ENCODE assay signal across 22 mouse cellular contexts in the genomic region with DNA sequence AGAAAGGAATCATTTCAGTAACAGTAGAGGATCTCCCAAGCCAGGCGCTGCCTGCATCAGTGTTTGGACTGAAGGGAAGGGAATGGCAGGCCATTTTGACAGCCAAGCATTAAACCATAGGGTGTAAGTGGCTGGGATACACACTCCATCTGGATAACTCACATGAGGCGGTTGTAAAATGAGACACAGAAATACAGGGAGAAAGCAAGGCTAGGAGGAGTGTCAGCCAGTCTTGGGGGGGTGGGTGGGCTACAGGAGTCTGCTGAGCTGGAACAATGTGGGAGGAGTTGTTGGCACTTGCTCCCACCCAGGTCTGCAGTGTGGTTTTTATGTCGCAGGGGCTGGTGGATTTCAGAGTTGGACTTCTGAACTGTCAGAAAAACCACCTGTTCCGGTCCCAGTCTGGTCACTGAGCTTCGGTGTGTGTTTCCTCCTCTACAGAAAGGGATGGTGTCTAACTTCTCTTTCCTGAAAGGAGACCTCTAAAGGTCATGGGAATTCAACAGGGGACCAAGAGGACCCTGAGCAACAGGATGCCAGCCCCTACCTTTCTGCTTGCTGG. TPM values are rescaled to one million over a fixed set of nuclear protein-coding genes. Genes with fewer than 3 reads are reported as not detected.
DNase-seq lines count a peak whose midpoint lies in the region; ATAC-seq lines count a peak whose summit lies in the region.
"Had no signal": no experiment of that assay in that cellular context is flagged by ENCODE, and none has a peak within 500 bp of the region (broad histone marks: within the 10 kb centered on the region; RNA-seq: fewer than 3 reads in every experiment).

No protein-coding gene starts in this region.

- H3K4me3 ChIP-seq in kidney, embryonic 14.5 days (ENCODE audit: low read length) = no peak overlapping the region
- H3K4me3 ChIP-seq in kidney, embryonic 16.5 days (ENCODE audit: low read length) = no peak overlapping the region
- no peak overlapping the region for H3K4me3 ChIP-seq in hindbrain, embryonic 16.5 days (ENCODE audit: low read length)
- H3K4me3 ChIP-seq: embryonic facial prominence, embryonic 10.5 days; embryonic facial prominence, embryonic 12.5 days; forebrain, embryonic 12.5 days had no signal

- H3K4me1 ChIP-seq in kidney, embryonic 14.5 days (ENCODE audit: control insufficient read depth, insufficient read depth, low read length) = peaks cover 2% of the 10 kb centered on the region; the same call in 1 of the 2 replicates
- H3K4me1 ChIP-seq in kidney, embryonic 16.5 days (ENCODE audit: insufficient read depth, low read length) = peaks cover 8% of the 10 kb centered on the region; the same call in 1 of the 2 replicates
- H3K4me1 ChIP-seq in hindbrain, embryonic 16.5 days (ENCODE audit: control insufficient read depth, insufficient read depth, low read depth, low read length) = no peaks in the 10 kb centered on the region; the same call in 1 of the 2 replicates
- H3K4me1 ChIP-seq: embryonic facial prominence, embryonic 12.5 days had no signal

- H3K9ac ChIP-seq in kidney, embryonic 14.5 days (ENCODE audit: low read depth, low read length) = no peak overlapping the region
- H3K9ac ChIP-seq in kidney, embryonic 16.5 days (replicated peaks; ENCODE audit: low read length) = no peak overlapping the region
- H3K9ac ChIP-seq in hindbrain, embryonic 16.5 days (ENCODE audit: low read depth, low read length) = no peak overlapping the region
- H3K9ac ChIP-seq: embryonic facial prominence, embryonic 12.5 days; forebrain, embryonic 12.5 days; forebrain, postnatal 0 days had no signal

- WGBS in kidney, embryonic 14.5 days = 33% methylated on average over 5 of the region's 5 CpGs
- 44% methylated on average over 5 of the region's 5 CpGs for WGBS in kidney, embryonic 16.5 days
- WGBS in hindbrain, embryonic 16.5 days = 82% methylated on average over 5 of the region's 5 CpGs

- no peak overlapping the region for H3K4me2 ChIP-seq in kidney, embryonic 14.5 days (replicated peaks; ENCODE audit: low read depth, low read length)
- H3K4me2 ChIP-seq in kidney, embryonic 16.5 days (replicated peaks; ENCODE audit: low read depth, low read length) = no peak overlapping the region
- H3K4me2 ChIP-seq in hindbrain, embryonic 16.5 days (ENCODE audit: low read length) = no peak overlapping the region
- H3K4me2 ChIP-seq: embryonic facial prominence, embryonic 12.5 days; forebrain, embryonic 12.5 days had no signal

- DNase-seq in kidney, adult 9 months = no peak
- no peak for DNase-seq in kidney, postnatal 10 days
- DNase-seq: adrenal gland, adult 2 months; adrenal gland, postnatal 10 days; adrenal gland, postnatal 25 days; cerebellum, adult 11 months; cerebellum, adult 18-20 months; cerebellum, adult 8-10 months; cerebellum, adult 9-11 months; cerebellum, postnatal 14 days; cerebellum, postnatal 36 days; forebrain, postnatal 0 days had no signal

- no peak overlapping the region for H3K27ac ChIP-seq in kidney, embryonic 14.5 days (ENCODE audit: low read depth, low read length)
- no peak overlapping the region for H3K27ac ChIP-seq in kidney, embryonic 16.5 days (ENCODE audit: low read length)
- H3K27ac ChIP-seq in hindbrain, embryonic 16.5 days (ENCODE audit: low read depth, low read length) = no peak overlapping the region
- H3K27ac ChIP-seq: embryonic facial prominence, embryonic 10.5 days; embryonic facial prominence, embryonic 12.5 days; forebrain, embryonic 12.5 days had no signal

- no peaks in the 10 kb centered on the region for H3K27me3 ChIP-seq in kidney, embryonic 14.5 days (ENCODE audit: control insufficient read depth, insufficient read depth, low read length)
- no peaks in the 10 kb centered on the region for H3K27me3 ChIP-seq in kidney, embryonic 16.5 days (ENCODE audit: insufficient read depth, low read length)
- H3K27me3 ChIP-seq in hindbrain, embryonic 16.5 days (replicated peaks; ENCODE audit: control insufficient read depth, insufficient read depth, low read length) = no peaks in the 10 kb centered on the region
- H3K27me3 ChIP-seq: embryonic facial prominence, embryonic 12.5 days; forebrain, embryonic 12.5 days had no signal

- no peaks in the 10 kb centered on the region for H3K9me3 ChIP-seq in kidney, embryonic 14.5 days (ENCODE audit: control insufficient read depth, low read length)
- H3K9me3 ChIP-seq in kidney, embryonic 16.5 days (ENCODE audit: low read length) = no peaks in the 10 kb centered on the region
- H3K9me3 ChIP-seq in hindbrain, embryonic 16.5 days (ENCODE audit: control insufficient read depth, low read length) = no peaks in the 10 kb centered on the region
- H3K9me3 ChIP-seq: embryonic facial prominence, embryonic 10.5 days; embryonic facial prominence, embryonic 12.5 days; forebrain, embryonic 12.5 days had no signal

- peak; percentile 74 for ATAC-seq in kidney, embryonic 14.5 days (ENCODE audit: low FRiP score, low TSS enrichment)
- peak; percentile 74; the same call in 1 of the 2 replicates for ATAC-seq in kidney, embryonic 16.5 days (ENCODE audit: low FRiP score, low TSS enrichment)
- 0 out of 2 replicates have a peak, but pooled peaks have one; percentile 24 for ATAC-seq in common myeloid progenitor, adult 5-6 weeks (replicated peaks; ENCODE audit: low read depth, poor library complexity, severe bottlenecking)
- peak; percentile 34 to 56; a peak in 2 of 4 replicates for ATAC-seq in hematopoietic stem cell, adult 5-6 weeks (replicated peaks in 1 of 2; ENCODE audit: insufficient read depth in 1 of 2, low FRiP score in 2 of 2, low TSS enrichment in 1 of 2, low read depth in 1 of 2, poor library complexity in 2 of 2, severe bottlenecking in 2 of 2)
- ATAC-seq in hindbrain, embryonic 16.5 days = no peak
- ATAC-seq: forebrain, embryonic 14.5 days; forebrain, postnatal 0 days had no signal

- peaks cover under 1% of the 10 kb centered on the region for H3K36me3 ChIP-seq in kidney, embryonic 14.5 days (ENCODE audit: control insufficient read depth, insufficient read depth, low read length)
- peaks cover 8% of the 10 kb centered on the region for H3K36me3 ChIP-seq in kidney, embryonic 16.5 days (ENCODE audit: insufficient read depth, low read length)
- peaks cover 5% of the 10 kb centered on the region for H3K36me3 ChIP-seq in hindbrain, embryonic 16.5 days (ENCODE audit: control insufficient read depth, insufficient read depth, low read length)

RNA-seq across cellular contexts. Expression of a gene that starts 8.7 kb away (rescaled TPM):
- not detected in 2 replicates for polyA plus RNA-seq in kidney, embryonic 14.5 days (2014; fragmentation: Nextera tagmentation; extraction: Ambion mirVana)
- 0.06 TPM in 1 of 2 replicates, not detected in the other for polyA plus RNA-seq in kidney, embryonic 16.5 days (2015; fragmentation: Nextera tagmentation; extraction: Ambion mirVana)
- 0.15 TPM in 1 of 2 replicates, not detected in the other for total RNA-seq in common myeloid progenitor, adult 5-6 weeks (2017)
- 0.79 and 2.4 TPM in 2 replicates for total RNA-seq in hematopoietic stem cell, adult 5-6 weeks (2017)
- 0.06 and 0.08 TPM in 2 replicates for polyA plus RNA-seq in hindbrain, embryonic 16.5 days (2015; fragmentation: Nextera tagmentation; extraction: Ambion mirVana)
- total RNA-seq: MEL had no signal
- polyA plus RNA-seq: embryonic facial prominence, embryonic 10.5 days; forebrain, embryonic 14.5 days had no signal
